24 mouse cellular contexts compared by ENCODE assay signal in the genomic region with DNA sequence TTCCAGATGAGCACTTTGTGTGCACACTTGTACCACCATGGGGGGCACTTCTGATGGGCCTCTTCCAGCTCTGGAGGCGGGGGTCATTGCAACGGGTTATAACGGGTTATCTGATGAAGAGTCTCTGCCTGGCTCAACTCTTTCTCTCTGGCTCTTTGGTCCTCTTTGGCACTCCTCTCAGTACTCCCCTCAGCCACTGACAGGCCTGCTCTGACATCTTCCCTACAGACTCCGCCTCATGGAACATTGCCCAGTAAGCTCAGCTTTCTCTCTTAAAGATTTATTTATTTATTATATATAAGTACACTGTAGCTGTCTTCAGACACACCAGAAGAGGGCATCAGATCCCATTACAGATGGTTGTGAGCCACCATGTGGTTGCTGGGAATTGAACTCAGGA. TPM values are rescaled to one million over a fixed set of nuclear protein-coding genes. Genes with fewer than 3 reads are reported as not detected.
DNase-seq lines count a peak whose midpoint lies in the region; ATAC-seq and TF ChIP-seq lines count a peak whose summit lies in the region.
"Not testable (repeated sequence)": the region's sequence is repeated elsewhere in the genome, so short reads cannot be mapped to it uniquely, and the experiment has no call there.
"Had no signal": no experiment of that assay in that cellular context is flagged by ENCODE, and none has a peak within 500 bp of the region (broad histone marks: within the 10 kb centered on the region; RNA-seq: fewer than 3 reads in every experiment).

No protein-coding gene starts in this region.

- H3K27ac ChIP-seq in gastrocnemius, adult 2 months: peak overlapping the region; percentile 93
- peak overlapping the region; percentile 34; the same call in 1 of the 2 replicates for H3K27ac ChIP-seq in limb, embryonic 10.5 days
- not testable (repeated sequence) for H3K27ac ChIP-seq in lung, embryonic 14.5 days (ENCODE audit: low read depth); lung, embryonic 16.5 days (ENCODE audit: low read length)

- not testable (repeated sequence) for TF ChIP-seq CTCF in gastrocnemius, adult 2 months (IDR thresholded peaks at IDR 0.05); lung, embryonic 14.5 days (IDR thresholded peaks at IDR 0.05; ENCODE audit: low read depth)

- WGBS in limb, embryonic 10.5 days: 91% methylated on average over 4 of the region's 4 CpGs
- WGBS in lung, embryonic 14.5 days: 75% methylated on average over 4 of the region's 4 CpGs
- WGBS in lung, embryonic 16.5 days: 66% methylated on average over 4 of the region's 4 CpGs

- DNase-seq in 3T3-L1 (ENCODE audit: low read depth, low spot score) (peak; percentile 31), adipocyte (ENCODE audit: low spot score) (peak; percentile 28)
- not testable (repeated sequence) for DNase-seq in gastrocnemius, adult 2 months; limb, embryonic 10.5 days (ENCODE audit: low spot score)
- peak; percentile 78 for DNase-seq in lung, embryonic 14.5 days

- H3K9ac ChIP-seq in lung, embryonic 14.5 days; lung, embryonic 16.5 days (ENCODE audit: low read length): not testable (repeated sequence)

- H3K4me1 ChIP-seq in limb, embryonic 10.5 days; lung, embryonic 14.5 days (ENCODE audit: insufficient read depth); lung, embryonic 16.5 days (replicated peaks; ENCODE audit: control insufficient read depth, insufficient read depth, low read length): not testable (repeated sequence)
- H3K4me1 ChIP-seq in megakaryocyte, embryonic 14.5 days: peaks cover 15% of the 10 kb centered on the region

- 0 out of 2 replicates have a peak, but pooled peaks have one; percentile 44 for ATAC-seq in lung, embryonic 14.5 days (ENCODE audit: insufficient read depth)
- peak; percentile 57 for ATAC-seq in lung, embryonic 16.5 days (ENCODE audit: low read depth)

- peak overlapping the region; percentile 29 for H3K4me3 ChIP-seq in gastrocnemius, adult 2 months
- not testable (repeated sequence) for H3K4me3 ChIP-seq in limb, embryonic 10.5 days; lung, embryonic 14.5 days (ENCODE audit: low read depth, low read length); lung, embryonic 16.5 days (ENCODE audit: low read length)
- H3K4me3 ChIP-seq in megakaryocyte, embryonic 14.5 days (replicated peaks): peak overlapping the region; percentile 20

- not testable (repeated sequence) for H3K4me2 ChIP-seq in lung, embryonic 14.5 days; lung, embryonic 16.5 days (ENCODE audit: low read depth, low read length)

- H3K36me3 ChIP-seq in limb, embryonic 10.5 days; lung, embryonic 14.5 days (ENCODE audit: insufficient read depth); lung, embryonic 16.5 days (ENCODE audit: control insufficient read depth, insufficient read depth, low read length); megakaryocyte, embryonic 14.5 days (replicated peaks; ENCODE audit: low read length): not testable (repeated sequence)

- not testable (repeated sequence) for H3K9me3 ChIP-seq in limb, embryonic 10.5 days (replicated peaks); lung, embryonic 14.5 days (ENCODE audit: low read depth, low read length); lung, embryonic 16.5 days (ENCODE audit: control insufficient read depth, low read length); megakaryocyte, embryonic 14.5 days

- intact Hi-C loops in gastrocnemius, adult 2 months (cut with DNase I): not testable (repeated sequence)

- H3K27me3 ChIP-seq in limb, embryonic 10.5 days (ENCODE audit: low read depth, poor library complexity, severe bottlenecking); lung, embryonic 14.5 days (ENCODE audit: insufficient read depth, low read length); lung, embryonic 16.5 days (ENCODE audit: control insufficient read depth, insufficient read depth, low read depth, low read length): not testable (repeated sequence)
- H3K27me3 ChIP-seq in megakaryocyte, embryonic 14.5 days (replicated peaks): peaks cover 61% of the 10 kb centered on the region

RNA-seq across cellular contexts. Expression of a gene that starts 13.8 kb away (rescaled TPM):
- 100 to 1,000 TPM; 439 to 468 TPM for total RNA-seq in gastrocnemius, adult 2 months (2021)
- 0.03 TPM in 1 of 2 replicates, not detected in the other for polyA plus RNA-seq in limb, embryonic 10.5 days (2016; fragmentation: Nextera tagmentation; extraction: Ambion mirVana)
- polyA plus RNA-seq in lung, embryonic 14.5 days (2014; fragmentation: Nextera tagmentation; extraction: Ambion mirVana): 0.05 and 0.24 TPM in 2 replicates
- 0.03 and 0.06 TPM in 2 replicates for polyA plus RNA-seq in lung, embryonic 16.5 days (2015; fragmentation: Nextera tagmentation; extraction: Ambion mirVana)
- polyA plus RNA-seq in megakaryocyte, embryonic 14.5 days (2012; ENCODE audit: insufficient read depth, low replicate concordance): not detected in 2 replicates
- total RNA-seq: forebrain, postnatal 0 days had no signal
- polyA plus RNA-seq: forebrain, embryonic 11.5 days; forebrain, embryonic 13.5 days; forebrain, embryonic 15.5 days had no signal

RNA-seq across cellular contexts. Expression of a gene that starts 24.8 kb away (rescaled TPM):
- total RNA-seq in gastrocnemius, adult 2 months (2021): under 1 TPM; 0.28 to 0.64 TPM
- polyA plus RNA-seq in limb, embryonic 10.5 days (2016; fragmentation: Nextera tagmentation; extraction: Ambion mirVana): 2.4 and 2.6 TPM in 2 replicates
- polyA plus RNA-seq in lung, embryonic 14.5 days (2014; fragmentation: Nextera tagmentation; extraction: Ambion mirVana): 2.5 and 3.4 TPM in 2 replicates
- 4.7 and 6.8 TPM in 2 replicates for polyA plus RNA-seq in lung, embryonic 16.5 days (2015; fragmentation: Nextera tagmentation; extraction: Ambion mirVana)
- 1.1 TPM in 1 of 2 replicates, not detected in the other for polyA plus RNA-seq in megakaryocyte, embryonic 14.5 days (2012; ENCODE audit: insufficient read depth, low replicate concordance)
- polyA plus RNA-seq: C2C12 had no signal

RNA-seq across cellular contexts. Expression of a gene that starts 25.9 kb away (rescaled TPM):
- 1 to 10 TPM; 3.9 to 6.5 TPM for total RNA-seq in gastrocnemius, adult 2 months (2021)
- not detected in 2 replicates for polyA plus RNA-seq in limb, embryonic 10.5 days (2016; fragmentation: Nextera tagmentation; extraction: Ambion mirVana)
- 0.16 and 0.39 TPM in 2 replicates for polyA plus RNA-seq in lung, embryonic 14.5 days (2014; fragmentation: Nextera tagmentation; extraction: Ambion mirVana)
- 2.0 and 4.4 TPM in 2 replicates for polyA plus RNA-seq in lung, embryonic 16.5 days (2015; fragmentation: Nextera tagmentation; extraction: Ambion mirVana)
- polyA plus RNA-seq in megakaryocyte, embryonic 14.5 days (2012; ENCODE audit: insufficient read depth, low replicate concordance): not detected in 2 replicates
- total RNA-seq: adrenal gland, adult 2 months; adrenal gland, postnatal 25 days; adrenal gland, postnatal 4 days; common myeloid progenitor, adult 5-6 weeks; ES-E14; forebrain, postnatal 0 days; MEL had no signal
- polyA plus RNA-seq: adrenal gland, adult 2 months; brain, embryonic 14.5 days; C2C12; embryonic facial prominence, embryonic 11.5 days; embryonic facial prominence, embryonic 13.5 days; forebrain, embryonic 11.5 days; forebrain, embryonic 13.5 days; forebrain, embryonic 15.5 days; Patski had no signal

RNA-seq across cellular contexts. Expression of a gene that starts 37.7 kb away (rescaled TPM):
- total RNA-seq in gastrocnemius, adult 2 months (2021): not detected
- polyA plus RNA-seq in limb, embryonic 10.5 days (2016; fragmentation: Nextera tagmentation; extraction: Ambion mirVana): not detected in 2 replicates
- polyA plus RNA-seq in lung, embryonic 14.5 days (2014; fragmentation: Nextera tagmentation; extraction: Ambion mirVana): not detected in 2 replicates
- not detected in 2 replicates for polyA plus RNA-seq in lung, embryonic 16.5 days (2015; fragmentation: Nextera tagmentation; extraction: Ambion mirVana)
- not detected in 2 replicates for polyA plus RNA-seq in megakaryocyte, embryonic 14.5 days (2012; ENCODE audit: insufficient read depth, low replicate concordance)
- total RNA-seq: adrenal gland, adult 2 months; adrenal gland, postnatal 10 days; adrenal gland, postnatal 25 days; common myeloid progenitor, adult 5-6 weeks; ES-E14; forebrain, postnatal 0 days; MEL had no signal
- polyA plus RNA-seq: activated CD4-positive, CD25-positive, alpha-beta regulatory T cell, adult 4 months; adrenal gland, adult 2 months; brain, embryonic 14.5 days; C2C12; embryonic facial prominence, embryonic 11.5 days; embryonic facial prominence, embryonic 13.5 days; forebrain, embryonic 11.5 days; forebrain, embryonic 13.5 days; forebrain, embryonic 15.5 days; forebrain, postnatal 0 days; Patski had no signal

RNA-seq across cellular contexts. Expression of a gene that starts 48.6 kb away (rescaled TPM):
- 1 to 10 TPM; 4.2 to 6.2 TPM for total RNA-seq in gastrocnemius, adult 2 months (2021)
- polyA plus RNA-seq in limb, embryonic 10.5 days (2016; fragmentation: Nextera tagmentation; extraction: Ambion mirVana): 21.8 and 24.7 TPM in 2 replicates
- polyA plus RNA-seq in lung, embryonic 14.5 days (2014; fragmentation: Nextera tagmentation; extraction: Ambion mirVana): 68.3 and 76.7 TPM in 2 replicates
- 108 and 126 TPM in 2 replicates for polyA plus RNA-seq in lung, embryonic 16.5 days (2015; fragmentation: Nextera tagmentation; extraction: Ambion mirVana)
- 2.3 and 19.4 TPM in 2 replicates for polyA plus RNA-seq in megakaryocyte, embryonic 14.5 days (2012; ENCODE audit: insufficient read depth, low replicate concordance)
- polyA plus RNA-seq: C2C12, Patski had no signal
